Mouse (Mus musculus) lung, embryonic 15.5 days (tissue): ENCODE results near the gene Zfp423. TPM values are rescaled to one million over a fixed set of nuclear protein-coding genes. Genes with fewer than 3 reads are reported as not detected.

Source experiments
- ATAC-seq: fragments of 200-750 bp; cut with Nextera tagmentation; 2 replicates; pipeline ENCODE4 v1.8.0; 2017; ENCODE audit warnings: moderate number of reproducible peaks, borderline replicate concordance; ENCODE audit not compliant: low FRiP score, low TSS enrichment; ENCODE audit errors: extremely low read depth
- H3K27ac ChIP-seq: fragments of 300-500 bp; sonication (generic); 2 replicates; pipeline ENCODE4 v1.5.1; 2015; ENCODE audit warnings: moderate library complexity, mild to moderate bottlenecking, inconsistent platforms
- H3K27me3 ChIP-seq: fragments of 300-500 bp; sonication (generic); 2 replicates; pipeline ENCODE4 v1.6.1; 2015; ENCODE audit warnings: inconsistent platforms
- H3K36me3 ChIP-seq: fragments of 300-500 bp; sonication (generic); 2 replicates; pipeline ENCODE4 v1.6.1; 2015; ENCODE audit warnings: inconsistent platforms
- H3K4me1 ChIP-seq: fragments of 300-500 bp; sonication (generic); 2 replicates; pipeline ENCODE4 v1.6.1; 2015; ENCODE audit warnings: inconsistent platforms
- H3K4me2 ChIP-seq: fragments of 300-500 bp; sonication (generic); 2 replicates; pipeline ENCODE4 v1.6.1; 2015; ENCODE audit warnings: inconsistent platforms, mild to moderate bottlenecking, moderate library complexity
- H3K4me3 ChIP-seq: fragments of 300-500 bp; sonication (generic); 2 replicates; pipeline ENCODE4 v1.5.1; 2015; ENCODE audit warnings: mild to moderate bottlenecking, inconsistent platforms
- H3K9ac ChIP-seq: fragments of 300-500 bp; sonication (generic); 2 replicates; pipeline ENCODE4 v1.6.1; 2015; ENCODE audit warnings: inconsistent platforms
- H3K9me3 ChIP-seq: fragments of 300-500 bp; sonication (generic); 2 replicates; pipeline ENCODE4 v1.6.1; 2016; ENCODE audit warnings: inconsistent platforms
- WGBS: fragments of 180-500 bp; shearing (Covaris S2); methylation state at CpG from one replicate; pipeline ENCODE4 v1.1.7; 2015; 5-methylcytosine and 5-hydroxymethylcytosine counted together
- polyA plus RNA-seq: library from polyadenylated mRNA; unstranded; fragments of >200 nt; fragmentation: Nextera tagmentation; extraction: Ambion mirVana; gene quantifications from 2 replicates; pipeline ENCODE4 v1.2.1, GENCODE M21; 2015

The Zfp423 gene
- polyA plus RNA-seq, 1 experiment from 2014 or later: 7.3 TPM

- no peak overlapping the region for H3K9ac ChIP-seq
- no peaks in the 10 kb centered on the region for H3K36me3 ChIP-seq
- H3K27ac ChIP-seq: no peak overlapping the region
- no peak for ATAC-seq
- H3K4me3 ChIP-seq: no peak overlapping the region
- no peaks in the 10 kb centered on the region for H3K9me3 ChIP-seq
- H3K4me1 ChIP-seq: peaks cover 7% of the 10 kb centered on the region
- H3K4me2 ChIP-seq: no peak overlapping the region
- WGBS: 73% methylated on average over 26 of the region's 26 CpGs
- H3K27me3 ChIP-seq: peaks cover 3% of the 10 kb centered on the region
Observed at GRCm38 (mm10) chr8:87667914-87668643, 291.3 kb downstream of the Zfp423 start.

DNA sequence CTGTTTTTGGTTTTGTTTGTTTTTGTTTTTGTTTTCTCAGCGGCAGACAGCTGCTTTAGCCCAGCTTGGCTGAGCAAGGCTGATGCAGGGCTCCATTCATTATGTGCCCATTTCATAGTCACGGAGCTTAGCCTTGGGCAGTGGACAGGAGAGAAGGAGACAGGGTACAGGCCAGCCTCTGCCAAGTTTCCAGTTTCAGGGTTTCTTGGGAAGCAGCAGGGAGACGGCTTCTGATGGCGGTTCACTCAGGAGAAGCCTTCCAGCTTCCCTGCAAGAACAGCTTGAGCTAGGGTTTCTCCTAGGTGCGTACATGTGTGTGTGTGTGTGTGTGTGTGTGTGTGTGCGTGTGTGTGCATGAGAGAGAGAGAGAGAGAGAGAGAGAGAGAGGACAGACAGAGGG lies 292.1 kb downstream of the Zfp423 start:
- H3K4me3 ChIP-seq: no peak overlapping the region
- peaks cover 15% of the 10 kb centered on the region for H3K4me1 ChIP-seq
- H3K27me3 ChIP-seq: peaks cover 10% of the 10 kb centered on the region
- H3K36me3 ChIP-seq: no peaks in the 10 kb centered on the region
- H3K4me2 ChIP-seq: no peak overlapping the region
- H3K27ac ChIP-seq: no peak overlapping the region
- no peak for ATAC-seq
- H3K9me3 ChIP-seq: no peaks in the 10 kb centered on the region
- WGBS: 85% methylated on average over 6 of the region's 6 CpGs
- H3K9ac ChIP-seq: no peak overlapping the region

GRCm38 (mm10) chr8:87665337-87665736 lies 294.1 kb downstream of the Zfp423 start:
- Histone ChIP-seq H3K4me1 (peaks cover 32% of the 10 kb centered on the region), H3K4me3 (no peak overlapping the region), H3K27me3 (peaks cover 25% of the 10 kb centered on the region), H3K27ac (no peak overlapping the region), H3K4me2 (no peak overlapping the region), H3K36me3 (no peaks in the 10 kb centered on the region), H3K9ac (no peak overlapping the region), H3K9me3 (no peaks in the 10 kb centered on the region)
- ATAC-seq: no peak
- 92% methylated on average over 8 of the region's 8 CpGs for WGBS

DNA sequence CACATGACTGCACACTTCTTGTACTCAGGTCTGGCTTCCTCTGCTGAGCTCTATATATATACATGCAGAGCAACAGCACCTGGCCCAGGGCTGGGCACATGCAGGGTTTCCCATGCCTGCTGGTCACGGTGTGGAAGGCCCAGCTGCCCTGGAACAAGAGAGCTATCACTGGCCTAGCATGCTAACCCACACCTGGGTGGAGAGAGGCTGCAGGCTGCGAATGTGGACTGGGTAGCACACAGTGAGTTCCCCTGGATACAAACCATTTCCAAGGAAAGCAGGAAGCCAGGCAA lies 295.2 kb downstream of the Zfp423 start:
- Histone ChIP-seq H3K27ac (no peak overlapping the region), H3K27me3 (peaks cover 35% of the 10 kb centered on the region), H3K36me3 (no peaks in the 10 kb centered on the region), H3K9me3 (no peaks in the 10 kb centered on the region), H3K9ac (no peak overlapping the region), H3K4me2 (no peak overlapping the region), H3K4me1 (peaks cover 39% of the 10 kb centered on the region), H3K4me3 (no peak overlapping the region)
- 73% methylated on average over 2 of the region's 2 CpGs for WGBS
- no peak for ATAC-seq

- H3K27me3 ChIP-seq: peaks cover 36% of the 10 kb centered on the region
- ATAC-seq: peak; percentile 23; the same call in 1 of the 2 replicates
- peak overlapping the region; percentile 19; the same call in 1 of the 2 replicates for H3K27ac ChIP-seq
Observed at GRCm38 (mm10) chr8:87663349-87664216, 295.8 kb downstream of the Zfp423 start.

DNA sequence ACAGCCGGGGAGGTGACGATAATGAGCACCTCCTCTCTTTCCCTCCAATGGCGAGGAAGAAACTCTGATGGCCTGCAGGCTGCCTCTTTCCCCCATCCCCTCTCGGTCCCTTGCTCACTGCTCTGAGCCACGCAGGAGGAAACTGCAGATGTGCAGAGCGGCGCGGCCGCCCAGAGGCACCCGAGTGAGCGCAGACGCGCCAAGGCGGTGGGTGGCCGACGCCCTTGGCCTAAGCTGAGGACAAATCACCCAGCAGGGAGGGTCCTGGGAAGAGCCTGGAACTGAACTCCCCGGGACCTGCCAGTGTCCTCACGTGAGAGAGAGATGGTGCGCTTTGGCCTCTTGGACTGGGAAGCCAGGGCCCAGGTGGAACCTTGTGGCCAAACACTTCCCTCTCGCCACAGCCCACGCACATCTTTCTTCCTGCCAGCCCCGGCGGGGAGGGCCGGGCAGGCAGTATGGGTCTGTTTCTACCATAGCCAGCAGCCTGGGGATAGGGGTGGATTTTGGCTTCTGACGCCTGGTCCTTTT lies 296.5 kb downstream of the Zfp423 start:
- peak overlapping the region; percentile 13; the same call in 1 of the 2 replicates for H3K9ac ChIP-seq
- H3K9me3 ChIP-seq: no peaks in the 10 kb centered on the region
- peak overlapping the region; percentile 19; the same call in 1 of the 2 replicates for H3K27ac ChIP-seq
- peak; percentile 29; the same call in 1 of the 2 replicates for ATAC-seq
- H3K4me1 ChIP-seq: peaks cover 39% of the 10 kb centered on the region
- 5% methylated on average over 25 of the region's 25 CpGs for WGBS
- peaks cover 36% of the 10 kb centered on the region for H3K27me3 ChIP-seq
- H3K4me2 ChIP-seq: peak overlapping the region; percentile 57
- H3K36me3 ChIP-seq: no peaks in the 10 kb centered on the region
- H3K4me3 ChIP-seq: peak overlapping the region; percentile 31

More at GRCm38 (mm10) chr8:87663349-87664216, 295.8 kb downstream of the Zfp423 start:
- peak overlapping the region; percentile 13; the same call in 1 of the 2 replicates for H3K9ac ChIP-seq
- 13% methylated on average over 18 of the region's 18 CpGs for WGBS
- H3K4me1 ChIP-seq: peaks cover 39% of the 10 kb centered on the region
- H3K4me3 ChIP-seq: peak overlapping the region; percentile 31
- H3K9me3 ChIP-seq: no peaks in the 10 kb centered on the region
- peak overlapping the region; percentile 57 for H3K4me2 ChIP-seq
- H3K36me3 ChIP-seq: no peaks in the 10 kb centered on the region

- Histone ChIP-seq H3K9me3 (no peaks in the 10 kb centered on the region), H3K4me1 (peaks cover 39% of the 10 kb centered on the region), H3K9ac (no peak overlapping the region), H3K4me3 (peak overlapping the region; percentile 31), H3K4me2 (peak overlapping the region; percentile 57), H3K36me3 (no peaks in the 10 kb centered on the region), H3K27me3 (peaks cover 36% of the 10 kb centered on the region), H3K27ac (no peak overlapping the region)
- 10% methylated on average over 27 of the region's 27 CpGs for WGBS
- ATAC-seq: no peak
Observed at GRCm38 (mm10) chr8:87662307-87662771, 297.1 kb downstream of the Zfp423 start.

DNA sequence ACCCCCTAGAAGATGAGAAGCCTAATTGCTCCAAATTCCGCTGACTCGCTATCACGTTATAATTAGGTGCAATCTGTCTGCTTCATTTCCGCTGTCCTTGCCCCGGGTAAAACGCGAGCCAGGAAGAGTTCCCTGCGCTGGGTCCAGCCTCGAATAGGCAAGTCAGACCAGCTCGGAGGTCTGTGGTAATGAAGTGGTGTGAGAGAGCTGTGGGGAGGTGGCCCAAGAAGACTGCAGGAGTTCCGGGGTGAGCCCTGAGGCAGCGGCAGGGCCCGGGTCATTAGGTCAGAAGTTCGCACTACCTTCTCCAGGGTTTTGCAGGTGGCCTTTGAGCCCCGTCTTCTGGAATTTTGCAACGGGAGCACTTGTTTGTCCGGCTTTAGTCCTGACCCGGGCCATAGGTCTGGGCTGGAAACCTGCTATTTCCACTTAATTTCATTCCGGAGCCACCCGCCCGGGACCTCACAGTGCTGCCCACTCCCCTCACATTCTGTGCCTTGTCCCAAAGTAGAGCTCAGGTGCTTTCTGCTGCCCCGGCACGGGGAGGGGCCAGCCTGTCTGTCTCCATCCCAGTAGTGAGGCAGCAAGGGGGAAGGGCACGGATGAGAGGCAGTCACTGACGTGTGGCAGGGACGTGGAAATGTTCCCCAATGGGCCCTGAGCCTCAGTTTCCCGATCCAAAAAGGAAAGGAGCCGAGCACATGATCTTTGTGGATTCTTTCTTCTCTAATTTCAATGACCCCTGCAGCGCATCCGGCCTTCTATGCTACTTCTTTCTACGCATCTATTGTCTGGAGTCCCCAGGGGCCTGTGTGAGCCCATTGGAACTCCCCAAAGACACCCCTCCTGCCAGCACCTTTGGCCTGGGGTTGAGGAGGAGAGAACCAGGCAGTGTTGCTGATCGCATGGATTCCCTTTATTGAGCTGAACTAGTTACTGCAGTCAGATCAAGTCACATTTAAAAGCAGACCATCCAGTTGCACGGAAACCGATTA lies 298.2 kb downstream of the Zfp423 start:
- peak; percentile 23; the same call in 1 of the 2 replicates for ATAC-seq
- Histone ChIP-seq H3K9ac (no peak overlapping the region), H3K27me3 (peaks cover 36% of the 10 kb centered on the region), H3K4me1 (peaks cover 44% of the 10 kb centered on the region), H3K27ac (no peak overlapping the region), H3K9me3 (no peaks in the 10 kb centered on the region), H3K4me3 (peak overlapping the region; percentile 23; the same call in 1 of the 2 replicates), H3K4me2 (peak overlapping the region; percentile 54), H3K36me3 (no peaks in the 10 kb centered on the region)
- WGBS: 16% methylated on average over 34 of the region's 34 CpGs

GRCm38 (mm10) chr8:87660029-87660915 lies 299.1 kb downstream of the Zfp423 start:
- peak; percentile 3; the same call in 1 of the 2 replicates for ATAC-seq
- no peak overlapping the region for H3K9ac ChIP-seq
- WGBS: 3% methylated on average over 43 of the region's 43 CpGs

DNA sequence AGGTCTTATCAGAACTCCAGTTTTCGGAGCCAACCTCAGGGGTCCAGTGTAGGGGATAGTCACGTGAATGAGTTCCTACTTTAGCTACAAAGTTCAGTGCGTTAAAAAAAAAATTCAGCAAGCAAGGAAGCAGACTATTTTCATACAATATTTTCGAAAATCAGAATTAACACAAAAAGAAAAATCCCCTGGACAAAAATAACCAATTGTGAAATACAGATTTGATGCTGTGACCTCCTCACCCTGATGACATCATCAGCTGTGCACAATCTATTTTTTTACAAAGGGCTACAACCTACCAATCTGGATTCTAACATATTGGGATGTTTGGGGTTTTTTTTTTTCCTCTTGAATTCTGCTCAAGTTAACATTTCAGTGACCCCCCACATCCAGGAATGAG lies 301.9 kb downstream of the Zfp423 start:
- Histone ChIP-seq H3K4me3 (no peak overlapping the region), H3K9ac (no peak overlapping the region), H3K4me1 (peaks cover 32% of the 10 kb centered on the region), H3K4me2 (no peak overlapping the region), H3K27ac (no peak overlapping the region), H3K27me3 (peaks cover 27% of the 10 kb centered on the region), H3K9me3 (no peaks in the 10 kb centered on the region), H3K36me3 (no peaks in the 10 kb centered on the region)
- 69% methylated on average over 4 of the region's 4 CpGs for WGBS
- no peak for ATAC-seq

More at GRCm38 (mm10) chr8:87660029-87660915, 299.1 kb downstream of the Zfp423 start:
- no peak overlapping the region for H3K27ac ChIP-seq
- H3K36me3 ChIP-seq: no peaks in the 10 kb centered on the region
- no peaks in the 10 kb centered on the region for H3K9me3 ChIP-seq
- peak overlapping the region; percentile 23 for H3K4me3 ChIP-seq
- H3K4me1 ChIP-seq: peaks cover 44% of the 10 kb centered on the region
- H3K4me2 ChIP-seq: peak overlapping the region; percentile 54
- H3K27me3 ChIP-seq: peaks cover 36% of the 10 kb centered on the region
